Mouse (Mus musculus) heart, postnatal 0 days (tissue): ENCODE results near the gene Rtl3.

Experiments used
- CTCF ChIP-seq: IDR thresholded peaks from 2 replicates; pipeline ENCODE4 v1.5.1; 2016; ENCODE audit warnings: antibody characterized with exemption, control low read depth, low read depth
- EP300 ChIP-seq: IDR thresholded peaks from 2 replicates; pipeline ENCODE4 v1.6.1; 2016; ENCODE audit warnings: antibody characterized with exemption, low read depth

- no peak for TF ChIP-seq CTCF
- TF ChIP-seq EP300, result no peak
Observed at GRCm38 (mm10) chrX:106872315-106872714, 31.9 kb upstream of the Rtl3 start.
